Mouse (Mus musculus) hindbrain, embryonic 11.5 days (tissue): ENCODE results near the gene Tbca. TPM values are rescaled to one million over a fixed set of nuclear protein-coding genes. Genes with fewer than 3 reads are reported as not detected.

ENCODE experiments used
- ATAC-seq: fragments of 200-750 bp; cut with Nextera tagmentation; 2 replicates; pipeline ENCODE4 v1.8.0; 2017; ENCODE audit warnings: mild to moderate bottlenecking, moderate TSS enrichment, moderate library complexity; ENCODE audit not compliant: low FRiP score
- DNase-seq: peaks from one replicate; pipeline ENCODE4 v3.0.0-alpha.2; 2015; ENCODE audit warnings: low spot score
- H3K27ac ChIP-seq: fragments of 300-500 bp; sonication (generic); 2 replicates; pipeline ENCODE4 v1.5.1; 2014; ENCODE audit warnings: mild to moderate bottlenecking, low read depth, low read length
- H3K27me3 ChIP-seq: fragments of 300-500 bp; sonication (generic); 2 replicates; pipeline ENCODE4 v1.6.1; 2014; ENCODE audit warnings: mild to moderate bottlenecking, low read length, moderate library complexity, mixed read lengths; ENCODE audit not compliant: control insufficient read depth, insufficient read depth
- H3K36me3 ChIP-seq: fragments of 300-500 bp; sonication (generic); 2 replicates; pipeline ENCODE4 v1.6.1; 2014; ENCODE audit warnings: mild to moderate bottlenecking, low read length, moderate library complexity, mixed read lengths; ENCODE audit not compliant: control insufficient read depth, insufficient read depth
- H3K4me1 ChIP-seq: fragments of 300-500 bp; sonication (generic); replicated peaks from 2 replicates; pipeline ENCODE4 v1.6.1; 2014; ENCODE audit warnings: low read length, mixed read lengths; ENCODE audit not compliant: control insufficient read depth, insufficient read depth
- H3K4me2 ChIP-seq: fragments of 300-500 bp; sonication (generic); replicated peaks from 2 replicates; pipeline ENCODE4 v1.6.1; 2014; ENCODE audit warnings: mild to moderate bottlenecking, low read depth, low read length
- H3K4me3 ChIP-seq: fragments of 300-500 bp; sonication (generic); 2 replicates; pipeline ENCODE4 v1.5.1; 2014; ENCODE audit warnings: low read depth, low read length
- H3K9ac ChIP-seq: fragments of 300-500 bp; sonication (generic); 2 replicates; pipeline ENCODE4 v1.6.1; 2014; ENCODE audit warnings: low read depth, low read length
- H3K9me3 ChIP-seq: fragments of 300-500 bp; sonication (generic); 2 replicates; pipeline ENCODE4 v1.6.1; 2016; ENCODE audit warnings: low read length; ENCODE audit not compliant: control insufficient read depth
- WGBS: fragments of 180-500 bp; shearing (Covaris S2); extraction: QIAGEN DNeasy Blood & Tissue Kit; methylation state at CpG from one replicate; pipeline ENCODE4 v1.1.7; 2014; 5-methylcytosine and 5-hydroxymethylcytosine counted together
- polyA plus RNA-seq: library from polyadenylated mRNA; unstranded; fragments of >200 nt; fragmentation: Nextera tagmentation; extraction: Ambion mirVana; gene quantifications from 2 replicates; pipeline ENCODE4 v1.2.1, GENCODE M21; 2014

Tbca gene
- 228 and 234 TPM in 2 replicates for polyA plus RNA-seq

GRCm38 (mm10) chr13:94788771-94789649 is at the start of gene Tbca:
TSS of gene Tbca (plus strand) at chr13:94788910.
- H3K4me1 ChIP-seq = 0 out of 2 replicates have a peak, but pooled peaks cover 2% of the 10 kb centered on the region
- DNase-seq = peak; percentile 93
- H3K9me3 ChIP-seq = no peaks in the 10 kb centered on the region
- peak within 1 kb of the TSS; percentile 63 for H3K4me2 ChIP-seq
- peak; percentile 97 for ATAC-seq
- no peaks in the 10 kb centered on the region for H3K36me3 ChIP-seq
- peak within 1 kb of the TSS; percentile 82 for H3K27ac ChIP-seq
- under 1% methylated on average over 79 of the region's 81 CpGs for WGBS
- peak within 1 kb of the TSS; percentile 93 for H3K9ac ChIP-seq
- H3K4me3 ChIP-seq = peak within 1 kb of the TSS; percentile 97
- no peaks in the 10 kb centered on the region; the same call in 1 of the 2 replicates for H3K27me3 ChIP-seq

- Histone ChIP-seq H3K9ac (no peak overlapping the region), H3K4me2 (no peak overlapping the region), H3K27me3 (no peaks in the 10 kb centered on the region), H3K4me1 (no peaks in the 10 kb centered on the region), H3K9me3 (no peaks in the 10 kb centered on the region), H3K27ac (no peak overlapping the region), H3K36me3 (no peaks in the 10 kb centered on the region), H3K4me3 (no peak overlapping the region)
- WGBS = 24% methylated on average over 1 of the region's 1 CpGs
- ATAC-seq (no peak), DNase-seq (no peak)
These were observed 43.5 kb upstream of the Tbca start for GRCm38 (mm10) chr13:94745176-94745575.

- ATAC-seq = no peak
- no peaks in the 10 kb centered on the region for H3K4me1 ChIP-seq
These were observed 22.9 kb upstream of the Tbca start for GRCm38 (mm10) chr13:94765852-94766251.

GRCm38 (mm10) chr13:94768460-94769154 is 20.1 kb upstream of the Tbca start:
- Histone ChIP-seq H3K4me3 (no peak overlapping the region), H3K27ac (no peak overlapping the region), H3K27me3 (no peaks in the 10 kb centered on the region), H3K9me3 (no peaks in the 10 kb centered on the region), H3K4me2 (no peak overlapping the region), H3K36me3 (no peaks in the 10 kb centered on the region), H3K9ac (no peak overlapping the region), H3K4me1 (no peaks in the 10 kb centered on the region)
- ATAC-seq (no peak), DNase-seq (no peak)
- WGBS = 79% methylated on average over 3 of the region's 3 CpGs

More at GRCm38 (mm10) chr13:94765852-94766251, 22.9 kb upstream of the Tbca start:
- H3K27me3 ChIP-seq = no peaks in the 10 kb centered on the region
- H3K36me3 ChIP-seq = no peaks in the 10 kb centered on the region
- no peak overlapping the region for H3K4me2 ChIP-seq
- no peak overlapping the region for H3K9ac ChIP-seq
- WGBS = 90% methylated on average over 12 of the region's 12 CpGs
- no peak overlapping the region for H3K4me3 ChIP-seq
- no peak for DNase-seq
- H3K9me3 ChIP-seq = no peaks in the 10 kb centered on the region
- H3K27ac ChIP-seq = no peak overlapping the region

- H3K36me3 ChIP-seq = no peaks in the 10 kb centered on the region
- DNase-seq (no peak), ATAC-seq (no peak)
- H3K9ac ChIP-seq = no peak overlapping the region
- no peak overlapping the region for H3K27ac ChIP-seq
- H3K4me3 ChIP-seq = no peak overlapping the region
- no peaks in the 10 kb centered on the region for H3K27me3 ChIP-seq
- H3K9me3 ChIP-seq = no peaks in the 10 kb centered on the region
- no peak overlapping the region for H3K4me2 ChIP-seq
- no peaks in the 10 kb centered on the region for H3K4me1 ChIP-seq
- 68% methylated on average over 6 of the region's 6 CpGs for WGBS
These were observed 19.6 kb upstream of the Tbca start for GRCm38 (mm10) chr13:94769155-94769470.

GRCm38 (mm10) chr13:94786866-94787265 is 1.8 kb upstream of the Tbca start:
- H3K27ac ChIP-seq = no peak overlapping the region
- H3K4me1 ChIP-seq = 0 out of 2 replicates have a peak, but pooled peaks cover 2% of the 10 kb centered on the region
- no peaks in the 10 kb centered on the region; the same call in 1 of the 2 replicates for H3K27me3 ChIP-seq
- no peak overlapping the region for H3K4me3 ChIP-seq
- H3K36me3 ChIP-seq = no peaks in the 10 kb centered on the region
- WGBS = 67% methylated on average over 2 of the region's 2 CpGs
- ATAC-seq = no peak
- no peak overlapping the region for H3K9ac ChIP-seq
- DNase-seq = no peak
- no peak overlapping the region for H3K4me2 ChIP-seq
- H3K9me3 ChIP-seq = no peaks in the 10 kb centered on the region

- ATAC-seq (no peak), DNase-seq (no peak)
- Histone ChIP-seq H3K36me3 (no peaks in the 10 kb centered on the region), H3K9ac (no peak overlapping the region), H3K27me3 (no peaks in the 10 kb centered on the region), H3K4me2 (no peak overlapping the region), H3K4me1 (0 out of 2 replicates have a peak, but pooled peaks cover 2% of the 10 kb centered on the region), H3K4me3 (no peak overlapping the region), H3K9me3 (no peaks in the 10 kb centered on the region), H3K27ac (no peak overlapping the region)
- WGBS = 85% methylated on average over 1 of the region's 1 CpGs
These were observed 6.0 kb downstream of the Tbca start for GRCm38 (mm10) chr13:94794689-94795088.

- no peak overlapping the region for H3K4me2 ChIP-seq
- H3K9ac ChIP-seq = no peak overlapping the region
- DNase-seq = no peak
- H3K27ac ChIP-seq = no peak overlapping the region
- WGBS = 81% methylated on average over 5 of the region's 5 CpGs
- ATAC-seq = no peak
- no peaks in the 10 kb centered on the region for H3K9me3 ChIP-seq
- H3K4me1 ChIP-seq = no peaks in the 10 kb centered on the region
- H3K4me3 ChIP-seq = no peak overlapping the region
- H3K36me3 ChIP-seq = no peaks in the 10 kb centered on the region
- H3K27me3 ChIP-seq = no peaks in the 10 kb centered on the region
These were observed 14.9 kb downstream of the Tbca start for GRCm38 (mm10) chr13:94803480-94804057.
